Mouse (Mus musculus) lung, adult 2 months (tissue): ENCODE data around the gene Col4a6. TPM values are rescaled to one million over a fixed set of nuclear protein-coding genes. Genes with fewer than 3 reads are reported as not detected.

ENCODE experiments used
- DNase-seq: peaks from one replicate; pipeline ENCODE4 v3.0.0; 2022
- H3K4me1 ChIP-seq: fragments of 200-500 bp; 2 replicates; pipeline ENCODE4 v1.6.1; 2011; ENCODE audit warnings: low read length; ENCODE audit not compliant: control insufficient read depth, insufficient read depth
- H3K4me3 ChIP-seq: fragments of 200-500 bp; replicated peaks from 2 replicates; pipeline ENCODE3; 2011; ENCODE audit warnings: low read depth, mild to moderate bottlenecking, control low read depth, low read length; ENCODE audit errors: extremely low read depth
- CTCF ChIP-seq: fragments of 200-500 bp; IDR thresholded peaks from 2 replicates; pipeline ENCODE4 v1.5.1; 2011; ENCODE audit warnings: mild to moderate bottlenecking, low read length, control low read depth; ENCODE audit not compliant: insufficient read depth
- POLR2A ChIP-seq: fragments of 200-500 bp; IDR thresholded peaks from 2 replicates; pipeline ENCODE4 v1.6.1; 2011; ENCODE audit warnings: low read depth, mild to moderate bottlenecking, control low read depth, low read length, borderline replicate concordance; ENCODE audit errors: extremely low read depth
- WGBS: fragments of 180-500 bp; shearing (Covaris S2); methylation state at CpG from one replicate; pipeline ENCODE4 v1.1.7; 2018; 5-methylcytosine and 5-hydroxymethylcytosine counted together
- polyA plus RNA-seq: library from polyadenylated mRNA; depleted of rRNA; stranded (reverse); fragments of >200 nt; gene quantifications from 2 replicates; pipeline ENCODE4 v1.2.3, GENCODE M21; 2012

The Col4a6 gene
- polyA plus RNA-seq, 1 experiment, result 7.3 TPM

GRCm38 (mm10) chrX:141396243-141396642, 77.6 kb downstream of the Col4a6 start:
- no peak for TF ChIP-seq POLR2A
- 54% methylated on average over 3 of the region's 3 CpGs for WGBS

GRCm38 (mm10) chrX:141385399-141386105, 88.3 kb downstream of the Col4a6 start:
- no peaks in the 10 kb centered on the region for H3K4me1 ChIP-seq
- TF ChIP-seq CTCF (no peak), POLR2A (no peak)
- WGBS, result 53% methylated on average over 3 of the region's 3 CpGs
- no peak for DNase-seq
- no peak overlapping the region for H3K4me3 ChIP-seq

More at GRCm38 (mm10) chrX:141396243-141396642, 77.6 kb downstream of the Col4a6 start:
- DNase-seq, result no peak
- no peak overlapping the region for H3K4me3 ChIP-seq
- H3K4me1 ChIP-seq, result no peaks in the 10 kb centered on the region

GRCm38 (mm10) chrX:141384632-141385031, 89.2 kb downstream of the Col4a6 start:
- 54% methylated on average over 2 of the region's 2 CpGs for WGBS

GRCm38 (mm10) chrX:141370276-141370675, 103.6 kb downstream of the Col4a6 start:
- TF ChIP-seq POLR2A (no peak), CTCF (no peak)
- Histone ChIP-seq H3K4me1 (no peaks in the 10 kb centered on the region), H3K4me3 (no peak overlapping the region)
- WGBS, result 56% methylated on average over 1 of the region's 1 CpGs
- no peak for DNase-seq

More at GRCm38 (mm10) chrX:141384632-141385031, 89.2 kb downstream of the Col4a6 start:
- H3K4me3 ChIP-seq, result no peak overlapping the region
- TF ChIP-seq CTCF (no peak), POLR2A (no peak)
- no peaks in the 10 kb centered on the region for H3K4me1 ChIP-seq
- DNase-seq, result no peak

GRCm38 (mm10) chrX:141363331-141363730, 110.5 kb downstream of the Col4a6 start:
- TF ChIP-seq CTCF (no peak), POLR2A (no peak)
- Histone ChIP-seq H3K4me3 (no peak overlapping the region), H3K4me1 (no peaks in the 10 kb centered on the region)
- DNase-seq, result no peak

GRCm38 (mm10) chrX:141341417-141341816, 132.5 kb downstream of the Col4a6 start:
- Histone ChIP-seq H3K4me1 (no peaks in the 10 kb centered on the region), H3K4me3 (no peak overlapping the region)
- DNase-seq, result no peak
- no peak for TF ChIP-seq POLR2A
- no peak for TF ChIP-seq CTCF
- 59% methylated on average over 2 of the region's 2 CpGs for WGBS

GRCm38 (mm10) chrX:141328044-141328443, 145.8 kb downstream of the Col4a6 start:
- no peak for DNase-seq
- Histone ChIP-seq H3K4me3 (no peak overlapping the region), H3K4me1 (no peaks in the 10 kb centered on the region)
- 81% methylated on average over 2 of the region's 2 CpGs for WGBS
- no peak for TF ChIP-seq POLR2A
- no peak for TF ChIP-seq CTCF

GRCm38 (mm10) chrX:141324201-141324600, 149.7 kb downstream of the Col4a6 start:
- peak; percentile 4 for DNase-seq
- H3K4me1 ChIP-seq, result no peaks in the 10 kb centered on the region
- TF ChIP-seq POLR2A (no peak), CTCF (no peak)
- 44% methylated on average over 3 of the region's 3 CpGs for WGBS
- no peak overlapping the region for H3K4me3 ChIP-seq

GRCm38 (mm10) chrX:141316217-141316616, 157.7 kb downstream of the Col4a6 start:
- DNase-seq, result no peak
- H3K4me1 ChIP-seq, result no peaks in the 10 kb centered on the region
- no peak overlapping the region for H3K4me3 ChIP-seq
- 48% methylated on average over 1 of the region's 1 CpGs for WGBS
- TF ChIP-seq POLR2A, result no peak

- no peaks in the 10 kb centered on the region for H3K4me1 ChIP-seq
- DNase-seq, result no peak
- 21% methylated on average over 3 of the region's 3 CpGs for whole genome bisulfite sequencing
- no peak overlapping the region for H3K4me3 ChIP-seq
- TF ChIP-seq POLR2A, result no peak
- TF ChIP-seq CTCF, result no peak
These were observed 158.1 kb downstream of the Col4a6 start for GRCm38 (mm10) chrX:141315795-141316194.
